17 mouse cellular contexts compared by ENCODE assay signal in the genomic region with DNA sequence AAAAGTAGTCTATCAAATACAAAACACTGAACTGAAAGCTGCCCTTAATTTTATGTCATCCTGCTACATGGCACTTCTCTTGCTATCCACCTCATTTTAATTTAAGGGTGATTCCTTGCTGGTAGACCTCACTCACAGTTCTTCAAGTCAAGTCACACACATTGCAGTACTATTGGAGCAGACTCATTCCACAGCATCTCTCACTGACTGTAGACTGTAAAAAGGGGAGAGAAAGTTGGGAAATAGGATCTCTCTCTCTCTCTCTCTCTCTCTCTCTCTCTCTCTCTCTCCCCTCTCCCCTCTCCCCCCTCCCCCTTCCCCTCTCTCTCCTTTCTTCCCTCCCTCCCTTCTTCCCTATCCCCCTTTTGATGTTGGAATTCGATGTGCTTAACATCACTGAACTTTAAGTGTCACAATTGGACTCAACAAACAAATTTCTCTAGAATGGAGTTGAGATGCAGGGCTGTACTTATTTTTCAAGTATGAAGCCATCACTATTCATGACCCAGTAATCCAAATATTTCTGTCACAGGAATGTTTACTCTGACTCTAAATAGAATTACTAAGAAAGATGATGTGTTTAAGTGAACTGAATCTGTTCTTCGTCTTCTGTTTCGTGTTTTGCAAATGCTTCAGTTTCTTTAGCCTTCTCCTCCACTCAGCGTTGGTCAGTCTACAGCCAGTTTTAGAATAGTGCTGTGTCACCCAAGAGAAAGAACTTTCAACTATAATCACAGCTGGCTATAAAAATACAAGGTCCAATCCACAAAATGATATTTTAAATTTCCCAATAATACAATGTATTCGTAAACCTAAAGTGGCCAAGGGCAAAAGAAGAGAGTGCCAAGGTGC.
"Had no signal": no experiment of that assay in that cellular context is flagged by ENCODE, and none has a peak within 500 bp of the region (broad histone marks: within the 10 kb centered on the region; RNA-seq: fewer than 3 reads in every experiment).

No protein-coding gene starts in this region.

- H3K4me2 ChIP-seq: kidney, embryonic 15.5 days; limb, embryonic 12.5 days; limb, embryonic 15.5 days; liver, embryonic 11.5 days; midbrain, embryonic 11.5 days had no signal

- H3K9me3 ChIP-seq: kidney, embryonic 15.5 days; limb, embryonic 12.5 days; limb, embryonic 15.5 days had no signal

- H3K27me3 ChIP-seq: kidney, embryonic 15.5 days; limb, embryonic 12.5 days; limb, embryonic 15.5 days had no signal

- DNase-seq: kidney, adult 11 months; kidney, adult 8-10 months; kidney, postnatal 10 days; kidney, postnatal 36 days; layer of hippocampus, postnatal 36 days; left cerebral cortex, postnatal 4 days; liver, postnatal 0 days; lung, postnatal 4 days; midbrain, embryonic 14.5 days; thymus, postnatal 25 days had no signal

- H3K9ac ChIP-seq: kidney, embryonic 15.5 days; limb, embryonic 12.5 days; limb, embryonic 15.5 days; liver, embryonic 14.5 days; liver, postnatal 0 days had no signal

- H3K4me1 ChIP-seq: kidney, embryonic 15.5 days; limb, embryonic 12.5 days; limb, embryonic 15.5 days had no signal

- H3K27ac ChIP-seq: kidney, embryonic 15.5 days; left cerebral cortex, adult 2 months; limb, embryonic 12.5 days; limb, embryonic 15.5 days; liver, embryonic 14.5 days had no signal

- H3K4me3 ChIP-seq: kidney, embryonic 15.5 days; left cerebral cortex, adult 2 months; limb, embryonic 12.5 days; limb, embryonic 15.5 days had no signal

- ATAC-seq: liver, postnatal 0 days had no signal
